Mouse (Mus musculus) frontal cortex, postnatal 14 days (tissue): ENCODE results near the gene Tldc2.
A peak's percentile ranks its signal among the peaks of the same experiment; 100 is the strongest.

Source experiments
- DNase-seq, 2 experiments: peaks; one replicate each; pipeline ENCODE4 v3.0.0; 2022; ENCODE audit warnings: low spot score in 2 of 2

The Tldc2 gene

DNA sequence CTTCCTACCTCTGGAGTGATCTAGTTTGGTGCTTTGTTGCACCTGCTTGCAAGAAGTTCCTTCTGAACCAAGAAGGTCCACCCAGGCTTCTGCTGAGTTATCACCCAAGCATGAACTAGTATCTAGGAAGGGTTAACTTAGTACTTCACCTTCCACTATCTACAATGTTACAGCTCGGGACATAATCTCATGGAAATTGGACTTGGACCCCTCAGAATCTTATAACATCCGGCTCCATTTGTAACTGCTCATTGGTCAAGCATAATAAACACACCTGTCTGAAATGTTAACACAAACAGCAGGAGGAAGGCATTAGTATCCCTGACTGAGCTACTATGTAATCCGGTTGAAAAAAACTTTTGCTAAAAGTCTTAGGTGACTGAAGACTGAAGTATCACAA is 40.5 kb downstream of the Tldc2 start:
- DNase-seq = no peak

DNA sequence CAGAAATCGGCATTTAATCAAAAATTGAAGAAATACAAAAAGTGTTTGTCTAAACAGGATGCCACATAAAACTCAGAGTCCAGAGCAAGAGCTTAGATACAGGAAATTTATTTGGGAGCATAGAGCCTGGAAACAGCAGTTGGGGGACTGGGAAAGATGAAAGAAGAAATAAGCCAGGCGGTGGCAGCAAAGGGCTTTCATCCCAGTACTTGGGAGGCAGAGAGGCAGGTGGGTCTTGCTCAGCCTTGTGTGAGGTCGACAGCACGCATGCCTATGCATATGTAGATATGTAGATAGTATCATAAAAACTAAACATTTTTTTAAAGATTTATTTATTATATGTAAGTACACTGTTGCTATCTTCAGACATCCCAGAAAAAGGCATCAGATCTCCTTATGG is 41.2 kb downstream of the Tldc2 start:
- DNase-seq = no peak

- DNase-seq = no peak
These were observed 42.2 kb downstream of the Tldc2 start for GRCm38 (mm10) chr2:157129096-157129495.

DNA sequence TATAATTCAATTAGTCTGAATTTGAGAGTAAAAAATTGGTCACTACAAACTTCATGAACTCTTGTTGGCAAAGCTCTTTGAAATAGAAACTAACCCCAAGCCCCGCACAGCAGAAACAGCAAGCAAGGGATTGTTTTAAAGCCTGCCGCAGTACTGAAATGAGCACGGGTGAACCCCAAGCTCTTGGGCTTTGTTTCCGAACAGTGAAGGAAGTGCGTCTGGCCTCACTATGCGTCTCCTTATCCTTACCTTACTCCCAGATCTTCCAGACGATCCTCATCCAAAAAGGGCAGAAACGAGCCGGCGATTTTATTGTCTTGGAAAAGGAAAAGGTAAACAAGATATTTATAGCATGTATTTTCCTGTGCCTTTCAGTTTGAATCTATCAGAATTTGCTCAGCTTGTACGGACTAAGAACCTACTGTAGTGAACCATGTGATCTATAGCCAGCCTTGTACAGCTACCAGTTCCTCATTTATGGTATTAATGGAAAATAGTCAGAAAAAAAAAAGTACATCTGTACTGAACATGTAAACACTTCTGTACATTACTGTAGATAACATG is 42.8 kb downstream of the Tldc2 start:
- DNase-seq = no peak

- no peak for DNase-seq
These were observed 44.1 kb downstream of the Tldc2 start for GRCm38 (mm10) chr2:157130813-157131514.

- no peak for DNase-seq
These were observed 45.2 kb downstream of the Tldc2 start for GRCm38 (mm10) chr2:157132086-157132485.

DNA sequence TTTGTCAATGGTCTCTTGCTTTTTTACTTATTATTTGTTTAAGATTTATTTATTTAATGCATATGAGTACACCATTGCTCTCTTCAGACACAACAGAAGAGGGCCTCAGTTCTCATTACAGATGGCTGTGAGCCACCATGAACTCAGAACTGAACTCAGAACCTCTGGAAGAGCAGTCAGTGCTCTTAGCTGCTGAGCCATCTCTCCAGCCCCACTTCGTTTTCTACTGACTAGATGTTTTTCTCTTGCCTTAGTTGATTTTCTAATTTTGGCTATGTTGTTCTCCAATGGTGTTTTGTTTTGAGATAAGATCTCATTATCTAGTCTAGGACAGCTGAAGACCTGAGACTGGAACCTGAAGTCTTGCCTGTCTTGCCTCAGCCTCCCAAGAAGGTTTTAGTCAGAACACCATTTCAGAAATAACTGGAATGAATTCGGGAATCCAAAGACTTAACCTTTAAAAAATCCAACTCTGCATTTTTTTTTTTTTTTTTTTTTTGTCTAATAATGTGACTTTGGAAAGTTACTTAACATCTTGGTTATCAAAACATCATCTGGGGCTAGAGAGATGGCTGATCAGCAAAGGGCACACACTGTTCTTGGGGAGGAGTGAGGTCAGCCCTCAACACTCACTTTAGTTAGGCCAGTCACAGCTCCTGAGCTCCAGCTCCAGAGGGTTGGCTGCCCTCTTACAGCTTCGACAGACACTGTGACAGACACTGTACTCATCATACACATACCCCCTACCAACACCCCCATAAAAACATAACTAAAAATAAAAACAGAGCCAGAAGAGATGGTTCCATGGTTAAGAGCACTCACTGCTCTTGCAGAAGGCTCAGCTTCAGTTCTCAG is 46.1 kb downstream of the Tldc2 start:
- DNase-seq = no peak

GRCm38 (mm10) chr2:157133769-157134478 is 47.1 kb downstream of the Tldc2 start:
- no peak for DNase-seq

DNA sequence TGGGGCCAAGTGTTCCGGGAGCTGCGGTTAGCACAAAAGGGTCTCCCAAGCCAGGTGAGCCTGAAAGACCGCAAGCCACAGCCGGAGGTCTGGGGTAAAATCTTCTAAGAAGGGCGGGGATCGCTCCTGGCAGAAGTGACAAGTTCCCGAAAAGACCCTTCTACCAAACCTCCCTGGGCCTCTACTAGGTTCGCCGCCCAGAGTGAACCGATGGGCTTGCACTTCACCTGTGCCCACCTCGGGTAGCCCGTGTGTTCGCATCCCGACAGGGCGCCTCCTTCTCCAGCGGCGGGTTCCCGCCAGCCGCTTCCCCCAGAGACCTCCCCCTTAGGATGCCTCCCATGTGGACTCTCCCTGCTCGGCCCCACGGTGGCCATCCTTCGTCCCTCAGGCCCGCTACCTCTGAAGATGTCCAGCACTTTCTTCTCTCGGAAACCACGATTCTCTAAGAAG is 47.6 kb downstream of the Tldc2 start:
- peak in 1 of 2 experiments; percentile 6 for DNase-seq

- DNase-seq = peak; percentile 75 to 76
These were observed 48.2 kb downstream of the Tldc2 start, which contains the start of gene Samhd1 for GRCm38 (mm10) chr2:157135014-157135413. TSS of gene Samhd1 (minus strand) at chr2:157135265.

GRCm38 (mm10) chr2:157135529-157136120 is 48.8 kb downstream of the Tldc2 start:
- no peak for DNase-seq

- no peak for DNase-seq
These were observed 49.3 kb downstream of the Tldc2 start for GRCm38 (mm10) chr2:157136176-157136575.

DNA sequence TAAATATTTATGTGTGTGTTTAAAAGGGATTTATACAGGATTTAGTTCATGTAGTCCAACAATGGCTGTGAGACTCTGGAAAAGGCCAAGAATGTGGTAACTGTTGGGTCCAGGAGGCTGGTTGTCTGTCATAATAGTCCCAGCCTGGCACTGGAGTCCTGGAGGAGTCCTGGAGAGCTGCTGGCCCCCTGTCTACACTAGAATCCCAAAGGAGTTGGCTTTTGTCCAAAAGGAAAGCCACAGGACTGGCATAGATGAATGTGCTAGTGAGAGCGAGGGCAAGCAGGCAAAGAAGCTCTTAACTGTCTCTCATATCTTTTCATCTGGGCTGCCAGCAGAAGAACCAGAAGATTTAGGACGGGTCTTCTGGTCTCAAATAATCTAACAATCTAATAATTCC is 49.8 kb downstream of the Tldc2 start:
- DNase-seq = no peak

- no peak for DNase-seq
These were observed 51.3 kb downstream of the Tldc2 start for GRCm38 (mm10) chr2:157137959-157138731.

DNA sequence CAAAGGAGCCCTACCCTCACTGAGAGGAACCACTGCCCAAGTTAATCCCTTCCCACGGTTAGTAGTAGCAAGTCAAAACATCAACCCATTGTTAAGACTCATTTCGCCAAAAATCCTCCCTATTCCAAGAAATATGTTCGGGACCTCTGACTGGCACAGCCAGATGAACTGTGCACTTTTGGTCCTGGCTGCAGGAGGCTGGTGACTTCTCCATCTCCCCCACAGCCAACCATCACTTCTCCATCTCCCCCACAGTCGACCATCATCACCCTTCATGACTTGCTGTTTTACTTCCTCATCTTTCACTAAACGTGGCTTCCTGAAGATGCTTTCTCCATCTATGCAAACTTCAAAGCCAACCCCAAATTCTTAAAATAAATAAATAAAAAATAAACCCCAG is 52.0 kb downstream of the Tldc2 start:
- no peak for DNase-seq

GRCm38 (mm10) chr2:157139251-157139802 is 52.5 kb downstream of the Tldc2 start:
- DNase-seq = no peak

DNA sequence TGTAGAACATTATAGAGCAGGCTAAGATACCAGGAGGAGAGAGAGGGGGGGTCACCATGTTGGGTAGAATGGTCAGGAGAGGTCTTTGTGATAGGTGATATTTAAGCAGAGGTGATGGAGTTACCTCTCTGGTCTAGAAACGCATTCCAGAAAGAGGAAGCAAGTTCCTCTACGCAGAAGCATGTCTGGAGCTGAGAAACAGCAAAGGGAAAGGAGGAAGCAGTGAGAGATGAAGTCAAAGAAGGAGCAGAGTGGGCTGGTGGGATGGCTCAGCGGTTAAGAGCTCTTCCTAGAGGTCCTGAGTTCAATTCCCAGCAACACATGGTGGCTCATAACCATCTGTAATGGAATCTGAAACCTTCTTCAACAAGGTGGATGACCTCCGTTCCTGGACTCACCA is 55.1 kb downstream of the Tldc2 start:
- DNase-seq = no peak

DNA sequence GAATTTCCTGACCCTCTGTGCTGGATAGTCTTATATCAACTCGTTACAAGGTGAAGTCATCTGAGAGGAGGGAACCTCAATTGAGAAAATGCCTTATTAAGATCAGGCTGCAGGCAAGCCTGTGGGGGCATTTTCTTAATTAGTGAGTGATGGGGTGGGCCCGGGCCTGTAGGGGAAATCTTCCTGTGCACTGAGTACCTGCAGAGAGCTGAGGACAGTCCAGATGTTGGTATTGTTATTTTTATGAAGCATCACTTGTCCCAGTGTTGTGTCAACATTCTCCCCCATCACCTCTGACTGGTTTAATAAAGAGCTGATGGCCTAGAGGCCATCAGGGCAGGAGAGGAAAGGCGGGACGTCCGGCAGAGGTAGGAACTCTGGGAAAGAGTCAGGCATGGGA is 57.3 kb downstream of the Tldc2 start:
- DNase-seq = no peak

DNA sequence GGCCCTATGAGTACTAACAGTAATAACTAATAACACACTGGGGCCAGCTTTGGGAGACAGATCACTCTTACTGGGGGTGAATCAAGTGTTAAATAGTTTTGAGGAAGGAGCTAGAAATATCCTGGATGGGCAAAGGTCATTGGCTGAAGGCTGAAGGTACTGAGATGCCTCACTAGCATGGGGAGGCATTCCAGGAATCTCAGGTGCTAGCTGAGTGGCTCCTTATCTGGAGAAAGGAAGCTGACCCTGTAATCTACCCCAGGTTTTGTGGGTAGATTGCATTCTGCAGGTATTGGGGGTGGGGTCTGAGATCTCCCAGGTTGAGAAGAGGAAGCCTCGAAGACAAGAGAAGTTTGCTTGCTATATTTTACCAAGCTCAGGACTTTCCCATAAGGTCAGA is 58.3 kb downstream of the Tldc2 start:
- no peak for DNase-seq
